Mouse (Mus musculus) megakaryocyte, embryonic 14.5 days (primary cell): Measurements from ENCODE around the gene Bcdin3d.

Experiments
- FLI1 ChIP-seq: IDR thresholded peaks from 2 replicates; pipeline ENCODE4 v1.6.1; 2012; ENCODE audit warnings: low read length, inconsistent platforms, mixed read lengths
- GATA1 ChIP-seq: IDR thresholded peaks from 3 replicates; pipeline ENCODE4 v1.6.1; 2012; ENCODE audit warnings: mixed read lengths, low read length, inconsistent platforms, borderline replicate concordance

DNA sequence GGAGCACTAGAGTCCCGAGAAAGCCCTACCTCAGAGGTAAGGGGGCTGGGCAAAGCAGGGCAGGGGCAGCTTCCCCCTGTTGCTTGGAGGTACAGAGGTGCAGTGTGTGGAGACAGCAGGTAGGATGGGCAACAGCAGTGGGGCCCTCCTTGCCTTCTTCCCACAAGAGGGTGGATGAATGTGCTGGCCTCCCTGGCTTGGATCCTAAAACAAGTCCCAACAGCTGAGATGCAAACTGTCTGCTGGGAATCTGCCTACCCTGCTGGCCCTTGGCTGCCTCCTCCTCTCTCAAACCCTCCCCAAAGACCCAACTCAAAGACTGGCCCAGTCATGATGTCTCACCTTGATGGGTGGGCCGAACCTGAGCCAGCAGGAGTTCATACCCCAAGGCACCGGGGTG is 19.1 kb downstream of the Bcdin3d start:
- no peak for TF ChIP-seq GATA1
- no peak for TF ChIP-seq FLI1
